Mouse (Mus musculus): ENCODE results near the gene Fahd1. TPM values are rescaled to one million over a fixed set of nuclear protein-coding genes. Genes with fewer than 3 reads are reported as not detected.

The Fahd1 gene
- polyA plus RNA-seq, 1 experiment from 2014 or later = 115 TPM

DNA sequence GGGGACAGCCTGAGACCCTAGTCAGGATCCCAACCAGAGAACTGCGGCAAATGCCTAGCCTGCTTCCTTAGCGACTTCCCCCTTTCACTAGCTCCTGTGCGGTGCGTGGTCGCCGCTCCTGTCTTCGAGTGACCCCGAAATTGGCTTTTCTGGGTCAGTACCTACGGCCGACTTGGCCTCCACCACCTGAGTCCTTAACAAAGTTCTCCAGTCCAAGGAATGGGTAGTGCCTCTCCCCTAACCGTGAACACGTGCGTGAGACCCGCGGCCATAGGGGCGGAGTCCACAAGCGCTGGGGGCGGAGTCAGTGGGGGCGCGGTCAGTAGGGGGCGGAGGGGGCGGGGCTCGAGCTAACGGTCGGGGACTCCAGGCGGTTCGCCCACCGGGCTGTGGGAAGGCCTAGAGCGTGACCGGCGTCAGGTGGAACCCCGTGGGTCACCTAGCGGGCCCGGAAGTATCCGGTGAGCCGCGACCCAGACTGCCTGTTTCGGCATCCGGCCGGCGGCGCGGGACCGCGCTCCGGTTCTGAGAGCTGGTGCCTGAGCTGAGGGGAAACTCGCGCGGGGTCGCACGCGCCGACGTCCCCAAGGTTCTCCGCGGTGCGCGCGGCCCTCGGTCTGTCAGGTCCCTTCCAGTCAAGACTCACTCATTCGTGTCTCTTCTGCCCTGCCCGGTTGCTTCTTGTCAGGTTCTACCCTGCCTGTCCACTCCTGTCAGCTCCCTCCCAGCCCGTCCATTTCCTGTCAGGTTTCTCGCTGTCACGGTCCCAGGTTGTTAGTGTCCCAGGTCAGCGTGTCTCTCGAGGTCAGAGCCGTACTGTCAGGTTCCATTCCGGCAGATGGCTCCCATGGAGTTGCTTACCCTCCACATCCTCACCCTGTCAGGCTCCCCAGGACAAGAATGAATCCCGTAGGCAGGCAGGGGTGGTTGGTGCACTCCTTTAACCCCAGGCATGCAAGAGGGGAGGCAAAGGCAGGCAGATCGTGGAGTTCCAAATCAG lies 45.9 kb downstream of the Fahd1 start, which contains the start of gene Meiob:
Meiob (plus strand) TSS at position 338 of the 1,000 bp plus-strand sequence.
- Histone ChIP-seq H3K27ac (ENCODE audit: low read length) (no peak within 1 kb of the TSS), H3K27me3 (replicated peaks; ENCODE audit: control insufficient read depth, insufficient read depth, low read length) (peaks cover 12% of the 10 kb centered on the region; the same call in 1 of the 2 replicates), H3K9me3 (ENCODE audit: control insufficient read depth, low read length) (no peaks in the 10 kb centered on the region), H3K9ac (ENCODE audit: low read depth, low read length) (peak within 1 kb of the TSS; percentile 65), H3K36me3 (ENCODE audit: control insufficient read depth, insufficient read depth, low read length) (no peaks in the 10 kb centered on the region), H3K4me1 (ENCODE audit: control insufficient read depth, insufficient read depth, low read length) (peaks cover 4% of the 10 kb centered on the region), H3K4me2 (ENCODE audit: low read depth, low read length) (peak within 1 kb of the TSS; percentile 87), H3K4me3 (ENCODE audit: low read length) (peak within 1 kb of the TSS; percentile 70)
- WGBS = under 1% methylated on average over 71 of the region's 71 CpGs
- ATAC-seq = peak; percentile 95

DNA sequence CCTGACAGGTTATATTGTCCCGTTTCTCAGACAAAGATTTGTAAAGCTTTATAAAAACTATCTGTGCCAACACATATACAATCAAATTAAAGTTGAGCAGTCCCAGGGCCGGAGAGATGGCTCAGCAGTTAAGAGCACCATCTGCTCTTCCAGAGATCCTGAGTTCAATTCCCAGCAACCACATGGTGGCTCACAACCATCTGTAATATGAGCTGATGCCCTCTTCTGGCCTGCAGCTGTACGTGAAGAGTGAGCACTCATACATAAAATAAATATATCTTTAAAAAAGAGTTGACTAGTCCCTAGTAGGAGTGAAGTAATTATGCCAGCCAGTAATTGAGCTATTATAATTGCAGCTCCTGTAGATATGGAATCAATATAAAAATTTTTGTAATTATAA lies 49.6 kb downstream of the Fahd1 start:
- ATAC-seq = no peak
- 50% methylated on average over 3 of the region's 3 CpGs for WGBS
- Histone ChIP-seq H3K4me3 (ENCODE audit: low read length) (no peak overlapping the region), H3K9ac (ENCODE audit: low read depth, low read length) (no peak overlapping the region), H3K9me3 (ENCODE audit: control insufficient read depth, low read length) (no peaks in the 10 kb centered on the region), H3K4me2 (ENCODE audit: low read depth, low read length) (no peak overlapping the region), H3K27me3 (replicated peaks; ENCODE audit: control insufficient read depth, insufficient read depth, low read length) (peaks cover 7% of the 10 kb centered on the region; the same call in 1 of the 2 replicates), H3K27ac (ENCODE audit: low read length) (no peak overlapping the region), H3K4me1 (ENCODE audit: control insufficient read depth, insufficient read depth, low read length) (peaks cover 4% of the 10 kb centered on the region), H3K36me3 (ENCODE audit: control insufficient read depth, insufficient read depth, low read length) (no peaks in the 10 kb centered on the region)

DNA sequence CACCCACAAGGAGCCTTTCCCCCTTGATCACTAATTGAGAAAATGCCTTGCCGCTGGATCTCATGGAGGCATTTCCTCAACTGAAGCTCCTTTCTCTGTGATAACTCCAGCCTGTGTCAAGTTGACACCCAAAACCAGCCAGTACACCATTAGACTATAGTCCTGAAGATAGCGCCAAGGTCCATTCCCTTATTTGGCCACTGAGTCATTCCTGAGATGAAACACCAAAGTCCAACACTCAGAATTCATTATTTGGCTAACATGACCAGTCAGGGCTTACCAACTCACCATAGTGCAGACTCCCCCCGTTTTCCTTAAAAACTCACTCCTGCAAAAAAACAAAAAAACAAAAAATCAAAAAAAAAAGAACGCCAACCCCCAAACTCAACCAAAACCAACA lies 50.7 kb downstream of the Fahd1 start:
- H3K9me3 ChIP-seq (ENCODE audit: control insufficient read depth, low read length) = no peaks in the 10 kb centered on the region
- peaks cover 1% of the 10 kb centered on the region for H3K4me1 ChIP-seq (ENCODE audit: control insufficient read depth, insufficient read depth, low read length)
- no peak overlapping the region for H3K4me3 ChIP-seq (ENCODE audit: low read length)
- no peak for ATAC-seq
- no peak overlapping the region for H3K9ac ChIP-seq (ENCODE audit: low read depth, low read length)
- H3K27me3 ChIP-seq (replicated peaks; ENCODE audit: control insufficient read depth, insufficient read depth, low read length) = peaks cover 3% of the 10 kb centered on the region; the same call in 1 of the 2 replicates
- WGBS = 82% methylated on average over 4 of the region's 4 CpGs
- H3K27ac ChIP-seq (ENCODE audit: low read length) = no peak overlapping the region
- no peak overlapping the region for H3K4me2 ChIP-seq (ENCODE audit: low read depth, low read length)
- no peaks in the 10 kb centered on the region for H3K36me3 ChIP-seq (ENCODE audit: control insufficient read depth, insufficient read depth, low read length)

Other genes with a start within 250 kb of the Fahd1 start
- 38.5 and 41.8 TPM in 2 replicates for gene Tsc2, start 217.7 kb downstream of the Fahd1 start, polyA plus RNA-seq (2015; fragmentation: Nextera tagmentation; extraction: Ambion mirVana)
- 17.2 and 18.1 TPM in 2 replicates for gene Nthl1, start 217.7 kb downstream of the Fahd1 start, polyA plus RNA-seq (2015; fragmentation: Nextera tagmentation; extraction: Ambion mirVana)
- gene Slc9a3r2, start 200.0 kb downstream of the Fahd1 start, polyA plus RNA-seq (2015; fragmentation: Nextera tagmentation; extraction: Ambion mirVana) = 37.5 and 38.6 TPM in 2 replicates
- 0.29 TPM in 1 of 2 replicates, not detected in the other for gene Npw, start 191.9 kb downstream of the Fahd1 start, polyA plus RNA-seq (2015; fragmentation: Nextera tagmentation; extraction: Ambion mirVana)
- gene Zfp598, start 180.7 kb downstream of the Fahd1 start, polyA plus RNA-seq (2015; fragmentation: Nextera tagmentation; extraction: Ambion mirVana) = 11.0 and 15.4 TPM in 2 replicates
- 6.0 and 6.9 TPM in 2 replicates for gene Syngr3, start 160.4 kb downstream of the Fahd1 start, polyA plus RNA-seq (2015; fragmentation: Nextera tagmentation; extraction: Ambion mirVana)
- 47.3 and 48.5 TPM in 2 replicates for gene Gfer, start 154.2 kb downstream of the Fahd1 start, polyA plus RNA-seq (2015; fragmentation: Nextera tagmentation; extraction: Ambion mirVana)
- 17.7 and 19.0 TPM in 2 replicates for gene Noxo1, start 154.1 kb downstream of the Fahd1 start, polyA plus RNA-seq (2015; fragmentation: Nextera tagmentation; extraction: Ambion mirVana)
- 63.5 and 68.4 TPM in 2 replicates for gene Tbl3, start 142.7 kb downstream of the Fahd1 start, polyA plus RNA-seq (2015; fragmentation: Nextera tagmentation; extraction: Ambion mirVana)
- 0.15 TPM in 1 of 2 replicates, not detected in the other for gene Rnf151, start 132.3 kb downstream of the Fahd1 start, polyA plus RNA-seq (2015; fragmentation: Nextera tagmentation; extraction: Ambion mirVana)
- gene Rps2, start 132.2 kb downstream of the Fahd1 start, polyA plus RNA-seq (2015; fragmentation: Nextera tagmentation; extraction: Ambion mirVana) = 1,425 and 1,515 TPM in 2 replicates
- gene Ndufb10, start 125.9 kb downstream of the Fahd1 start, polyA plus RNA-seq (2015; fragmentation: Nextera tagmentation; extraction: Ambion mirVana) = 376 and 382 TPM in 2 replicates
- not detected in 2 replicates for gene Rpl3l, start 122.5 kb downstream of the Fahd1 start, polyA plus RNA-seq (2015; fragmentation: Nextera tagmentation; extraction: Ambion mirVana)
- 28.8 and 32.8 TPM in 2 replicates for gene Msrb1, start 113.7 kb downstream of the Fahd1 start, polyA plus RNA-seq (2015; fragmentation: Nextera tagmentation; extraction: Ambion mirVana)
- 0.28 and 0.39 TPM in 2 replicates for gene Hs3st6, start 97.4 kb downstream of the Fahd1 start, polyA plus RNA-seq (2015; fragmentation: Nextera tagmentation; extraction: Ambion mirVana)
- gene Meiob, start 46.1 kb downstream of the Fahd1 start, polyA plus RNA-seq (2015; fragmentation: Nextera tagmentation; extraction: Ambion mirVana) = not detected in 2 replicates
- gene Hagh, start 10.2 kb downstream of the Fahd1 start, polyA plus RNA-seq (2015; fragmentation: Nextera tagmentation; extraction: Ambion mirVana) = 86.5 and 95.5 TPM in 2 replicates
- 6.2 and 7.4 TPM in 2 replicates for gene Igfals, start 15.6 kb upstream of the Fahd1 start, polyA plus RNA-seq (2015; fragmentation: Nextera tagmentation; extraction: Ambion mirVana)
- 58.9 and 61.3 TPM in 2 replicates for gene Nubp2, start 36.0 kb upstream of the Fahd1 start, polyA plus RNA-seq (2015; fragmentation: Nextera tagmentation; extraction: Ambion mirVana)
- 33.9 and 34.4 TPM in 2 replicates for gene Spsb3, start 36.3 kb upstream of the Fahd1 start, polyA plus RNA-seq (2015; fragmentation: Nextera tagmentation; extraction: Ambion mirVana)
- gene Eme2, start 44.7 kb upstream of the Fahd1 start, polyA plus RNA-seq (2015; fragmentation: Nextera tagmentation; extraction: Ambion mirVana) = 28.3 and 33.0 TPM in 2 replicates
- 121 and 129 TPM in 2 replicates for gene Mrps34, start 44.8 kb upstream of the Fahd1 start, polyA plus RNA-seq (2015; fragmentation: Nextera tagmentation; extraction: Ambion mirVana)
- 76.8 and 77.1 TPM in 2 replicates for gene Nme3, start 46.1 kb upstream of the Fahd1 start, polyA plus RNA-seq (2015; fragmentation: Nextera tagmentation; extraction: Ambion mirVana)
- 20.2 and 21.8 TPM in 2 replicates for gene Mapk8ip3, start 86.6 kb upstream of the Fahd1 start, polyA plus RNA-seq (2015; fragmentation: Nextera tagmentation; extraction: Ambion mirVana)
- gene Jpt2, start 110.3 kb upstream of the Fahd1 start, polyA plus RNA-seq (2015; fragmentation: Nextera tagmentation; extraction: Ambion mirVana) = 146 and 163 TPM in 2 replicates
- gene Cramp1l, start 165.4 kb upstream of the Fahd1 start, polyA plus RNA-seq (2015; fragmentation: Nextera tagmentation; extraction: Ambion mirVana) = 3.1 and 3.3 TPM in 2 replicates
- gene Ift140, start 165.7 kb upstream of the Fahd1 start, polyA plus RNA-seq (2015; fragmentation: Nextera tagmentation; extraction: Ambion mirVana) = 12.7 and 12.9 TPM in 2 replicates
- 22.2 and 25.8 TPM in 2 replicates for gene Tmem204, start 233.2 kb upstream of the Fahd1 start, polyA plus RNA-seq (2015; fragmentation: Nextera tagmentation; extraction: Ambion mirVana)